In the genomic region with DNA sequence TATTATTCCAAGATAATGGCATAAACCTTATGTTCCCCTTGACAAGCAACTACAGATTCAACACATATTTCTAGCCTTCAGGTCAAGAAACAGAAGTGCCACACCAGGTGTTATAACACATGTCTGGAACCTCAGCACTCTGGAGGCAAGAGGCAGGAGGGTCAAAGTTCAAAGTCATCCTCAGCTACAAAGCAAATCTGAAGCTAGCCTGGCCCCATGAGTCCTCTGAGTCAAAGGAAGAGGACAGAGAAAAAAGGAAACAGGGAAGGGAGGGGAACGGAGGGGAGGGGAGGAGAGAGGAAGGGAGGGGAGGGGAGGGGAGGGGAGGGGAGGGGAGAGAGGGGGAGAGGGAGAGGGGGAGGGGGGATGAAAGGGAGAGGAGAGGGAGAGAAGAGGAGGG, we compare ENCODE assay signal across 34 mouse cellular contexts. TPM values are rescaled to one million over a fixed set of nuclear protein-coding genes. Genes with fewer than 3 reads are reported as not detected.
DNase-seq lines count a peak whose midpoint lies in the region; ATAC-seq lines count a peak whose summit lies in the region.
"Had no signal": no experiment of that assay in that cellular context is flagged by ENCODE, and none has a peak within 500 bp of the region (broad histone marks: within the 10 kb centered on the region; RNA-seq: fewer than 3 reads in every experiment).

No protein-coding gene starts in this region.

- ATAC-seq in kidney, embryonic 15.5 days (replicated peaks; ENCODE audit: low FRiP score), result no peak
- no peak for ATAC-seq in midbrain, embryonic 13.5 days
- ATAC-seq: CD4-positive, CD25-positive, alpha-beta regulatory T cell, adult 4 months; forebrain, embryonic 14.5 days; hindbrain, postnatal 0 days; liver, embryonic 12.5 days; liver, postnatal 0 days had no signal

- H3K4me2 ChIP-seq in kidney, embryonic 15.5 days, result no peak overlapping the region
- no peak overlapping the region for H3K4me2 ChIP-seq in midbrain, embryonic 13.5 days (replicated peaks)
- H3K4me2 ChIP-seq: embryonic facial prominence, embryonic 12.5 days; hindbrain, embryonic 12.5 days; liver, embryonic 12.5 days had no signal

- no peak overlapping the region for H3K4me3 ChIP-seq in kidney, embryonic 15.5 days (replicated peaks)
- no peak overlapping the region for H3K4me3 ChIP-seq in midbrain, embryonic 13.5 days (replicated peaks)
- H3K4me3 ChIP-seq: embryonic facial prominence, embryonic 12.5 days; heart, embryonic 10.5 days; hindbrain, embryonic 12.5 days; layer of hippocampus, adult 2 months; liver, embryonic 12.5 days; megakaryocyte, embryonic 14.5 days had no signal

- H3K9ac ChIP-seq in kidney, embryonic 15.5 days, result no peak overlapping the region
- H3K9ac ChIP-seq in midbrain, embryonic 13.5 days (replicated peaks), result no peak overlapping the region
- H3K9ac ChIP-seq: embryonic facial prominence, embryonic 12.5 days; hindbrain, embryonic 12.5 days; liver, embryonic 12.5 days; liver, postnatal 0 days had no signal

- H3K36me3 ChIP-seq in kidney, embryonic 15.5 days, result no peaks in the 10 kb centered on the region
- H3K36me3 ChIP-seq in midbrain, embryonic 13.5 days, result no peaks in the 10 kb centered on the region
- H3K36me3 ChIP-seq: embryonic facial prominence, embryonic 12.5 days; heart, embryonic 10.5 days; hindbrain, embryonic 12.5 days; liver, embryonic 12.5 days had no signal

- WGBS in kidney, embryonic 15.5 days, result no CpG with 5 or more reads among the region's 1 CpGs
- no CpG with 5 or more reads among the region's 1 CpGs for WGBS in midbrain, embryonic 13.5 days

- H3K9me3 ChIP-seq in kidney, embryonic 15.5 days (replicated peaks), result no peaks in the 10 kb centered on the region
- H3K9me3 ChIP-seq in midbrain, embryonic 13.5 days, result no peaks in the 10 kb centered on the region
- H3K9me3 ChIP-seq: embryonic facial prominence, embryonic 12.5 days; heart, embryonic 10.5 days; hindbrain, embryonic 12.5 days; liver, embryonic 12.5 days; megakaryocyte, embryonic 14.5 days had no signal

- no peaks in the 10 kb centered on the region for H3K27me3 ChIP-seq in kidney, embryonic 15.5 days
- H3K27me3 ChIP-seq in midbrain, embryonic 13.5 days, result no peaks in the 10 kb centered on the region
- H3K27me3 ChIP-seq: embryonic facial prominence, embryonic 12.5 days; hindbrain, embryonic 12.5 days; liver, embryonic 12.5 days had no signal

- H3K4me1 ChIP-seq in kidney, embryonic 15.5 days, result no peaks in the 10 kb centered on the region
- no peaks in the 10 kb centered on the region for H3K4me1 ChIP-seq in midbrain, embryonic 13.5 days (replicated peaks)
- H3K4me1 ChIP-seq: embryonic facial prominence, embryonic 12.5 days; heart, embryonic 10.5 days; hindbrain, embryonic 12.5 days had no signal

- DNase-seq in kidney, adult 11 months, result no peak
- DNase-seq in ES-CJ7 (ENCODE audit: low read depth, low spot score), result peak; percentile 39
- peak; percentile 29 for DNase-seq in induced T-regulatory cell, adult 2 months (ENCODE audit: low read depth)
- DNase-seq in yolk sac, embryonic 10.5 days (ENCODE audit: low spot score), result peak; percentile 46
- DNase-seq in spleen, postnatal 14 days (ENCODE audit: low spot score in 2 of 2), result no peak
- DNase-seq: adrenal gland, postnatal 10 days; cerebellum, adult 11 months; cerebellum, adult 9-11 months; gastrocnemius, postnatal 14 days; heart, postnatal 36 days; kidney, adult 9 months; left cerebral cortex, postnatal 4 days; liver, postnatal 0 days; lung, postnatal 36 days; midbrain, embryonic 14.5 days; right cerebral cortex, postnatal 25 days; thymus, adult 2 months; thymus, postnatal 36 days had no signal

- H3K27ac ChIP-seq in kidney, embryonic 15.5 days, result 0 out of 2 replicates have a peak overlapping the region, but pooled peaks have one; percentile 13
- no peak overlapping the region for H3K27ac ChIP-seq in midbrain, embryonic 13.5 days
- H3K27ac ChIP-seq: embryonic facial prominence, embryonic 12.5 days; heart, embryonic 10.5 days; hindbrain, embryonic 12.5 days; hindbrain, postnatal 0 days; layer of hippocampus, adult 2 months; liver, embryonic 12.5 days had no signal

RNA-seq across cellular contexts. Expression of a gene that starts 6.7 kb away (rescaled TPM):
- polyA plus RNA-seq in kidney, embryonic 15.5 days (2015; fragmentation: Nextera tagmentation; extraction: Ambion mirVana), result 0.45 and 1.2 TPM in 2 replicates
- polyA plus RNA-seq in midbrain, embryonic 13.5 days (2015; fragmentation: Nextera tagmentation; extraction: Ambion mirVana), result 4.5 and 5.8 TPM in 2 replicates
- polyA plus RNA-seq: heart, embryonic 10.5 days; liver, embryonic 12.5 days; liver, postnatal 0 days had no signal

RNA-seq across cellular contexts. Expression of a gene that starts 10.5 kb away (rescaled TPM):
- 58.4 and 59.3 TPM in 2 replicates for polyA plus RNA-seq in kidney, embryonic 15.5 days (2015; fragmentation: Nextera tagmentation; extraction: Ambion mirVana)
- 63.7 and 64.0 TPM in 2 replicates for polyA plus RNA-seq in midbrain, embryonic 13.5 days (2015; fragmentation: Nextera tagmentation; extraction: Ambion mirVana)

RNA-seq across cellular contexts. Expression of a gene that starts 10.9 kb away (rescaled TPM):
- polyA plus RNA-seq in kidney, embryonic 15.5 days (2015; fragmentation: Nextera tagmentation; extraction: Ambion mirVana), result 477 and 508 TPM in 2 replicates
- 366 and 375 TPM in 2 replicates for polyA plus RNA-seq in midbrain, embryonic 13.5 days (2015; fragmentation: Nextera tagmentation; extraction: Ambion mirVana)

RNA-seq across cellular contexts. Expression of a gene that starts 20.5 kb away (rescaled TPM):
- not detected in 2 replicates for polyA plus RNA-seq in kidney, embryonic 15.5 days (2015; fragmentation: Nextera tagmentation; extraction: Ambion mirVana)
- polyA plus RNA-seq in midbrain, embryonic 13.5 days (2015; fragmentation: Nextera tagmentation; extraction: Ambion mirVana), result not detected in 2 replicates
- polyA plus RNA-seq: CD4-positive, CD25-positive, alpha-beta regulatory T cell, adult 4 months; embryonic facial prominence, embryonic 12.5 days; forebrain, embryonic 14.5 days; heart, embryonic 10.5 days; heart, embryonic 16.5 days; hindbrain, embryonic 12.5 days; hindbrain, postnatal 0 days; limb, embryonic 14.5 days; liver, embryonic 12.5 days; liver, postnatal 0 days; lung, embryonic 16.5 days; midbrain, embryonic 14.5 days; neural tube, embryonic 14.5 days; spleen, adult 2 months; thymus, adult 2 months had no signal

RNA-seq across cellular contexts. Expression of a gene that starts 32.4 kb away (rescaled TPM):
- polyA plus RNA-seq in kidney, embryonic 15.5 days (2015; fragmentation: Nextera tagmentation; extraction: Ambion mirVana), result 82.0 and 87.6 TPM in 2 replicates
- polyA plus RNA-seq in midbrain, embryonic 13.5 days (2015; fragmentation: Nextera tagmentation; extraction: Ambion mirVana), result 74.3 and 78.8 TPM in 2 replicates

Comparison
In these comparisons a context has a peak if more than half of its experiments do, and no peak if none do; other contexts are left out.
1. DNase-seq: peak in ES-CJ7 (single experiment), induced T-regulatory cell, adult 2 months (single experiment) and yolk sac, embryonic 10.5 days (single experiment); none in kidney, adult 11 months (single experiment) and spleen, postnatal 14 days (0 of 2).